31 mouse cellular contexts compared by ENCODE assay signal in the genomic region with DNA sequence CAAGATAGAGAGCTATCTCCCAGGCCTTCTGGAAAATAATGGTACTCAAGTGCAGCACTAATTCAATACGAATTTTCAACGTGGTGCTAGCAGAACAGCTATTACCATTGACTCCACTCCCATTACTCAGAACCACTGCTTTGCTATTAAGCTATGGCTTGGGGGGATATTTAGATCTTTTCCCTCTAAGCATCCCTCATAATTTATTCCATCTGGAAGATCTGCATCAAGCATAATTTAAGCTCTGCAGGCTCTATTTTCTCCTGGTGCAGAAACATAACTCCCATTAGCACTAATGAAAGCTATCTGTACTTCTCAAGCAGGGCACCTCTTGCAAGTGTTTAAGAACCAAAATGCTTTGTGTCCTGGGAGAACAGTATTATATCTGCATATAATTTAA.
A peak's percentile ranks its signal among the peaks of the same experiment; 100 is the strongest.
DNase-seq lines count a peak whose midpoint lies in the region; ATAC-seq and TF ChIP-seq lines count a peak whose summit lies in the region.
"Had no signal": no experiment of that assay in that cellular context is flagged by ENCODE, and none has a peak within 500 bp of the region (broad histone marks: within the 10 kb centered on the region; RNA-seq: fewer than 3 reads in every experiment).

No protein-coding gene starts in this region.

- no peak for TF ChIP-seq CTCF in hindbrain, postnatal 0 days (IDR thresholded peaks at IDR 0.05; ENCODE audit: low read depth)

- no peak overlapping the region for H3K4me2 ChIP-seq in embryonic facial prominence, embryonic 11.5 days (ENCODE audit: low read depth, low read length)
- H3K4me2 ChIP-seq in neural tube, embryonic 11.5 days (ENCODE audit: low read depth), result no peak overlapping the region
- H3K4me2 ChIP-seq in hindbrain, postnatal 0 days (ENCODE audit: low read depth, low read length), result no peak overlapping the region
- H3K4me2 ChIP-seq: embryonic facial prominence, embryonic 15.5 days; forebrain, embryonic 12.5 days; heart, embryonic 13.5 days; intestine, embryonic 15.5 days; limb, embryonic 13.5 days; liver, embryonic 12.5 days; midbrain, embryonic 11.5 days had no signal

- WGBS in embryonic facial prominence, embryonic 11.5 days, result 26% methylated on average over 2 of the region's 2 CpGs
- WGBS in embryonic facial prominence, embryonic 10.5 days, result 35% methylated on average over 2 of the region's 2 CpGs
- WGBS in neural tube, embryonic 11.5 days, result 75% methylated on average over 2 of the region's 2 CpGs
- 48% methylated on average over 2 of the region's 2 CpGs for WGBS in hindbrain, postnatal 0 days

- peak; percentile 43 for DNase-seq in embryonic facial prominence, embryonic 11.5 days (ENCODE audit: low spot score)
- DNase-seq in embryonic facial prominence, embryonic 10.5 days (ENCODE audit: low spot score), result no peak
- no peak for DNase-seq in neural tube, embryonic 11.5 days (ENCODE audit: low spot score)
- DNase-seq in neural tube, embryonic 10.5 days (ENCODE audit: extremely low spot score, low spot score), result no peak
- DNase-seq in hindbrain, postnatal 0 days (ENCODE audit: low spot score), result peak; percentile 7
- no peak for DNase-seq in kidney, postnatal 10 days
- DNase-seq in left cerebral cortex, postnatal 25 days (ENCODE audit: low spot score in 2 of 2), result no peak
- no peak for DNase-seq in frontal cortex, postnatal 36 days (ENCODE audit: low spot score in 2 of 2)
- DNase-seq: adrenal gland, adult 8-10 months; cerebellum, adult 8-10 months; cerebellum, postnatal 25 days; forebrain, postnatal 0 days; gastrocnemius, postnatal 10 days; heart, postnatal 10 days; kidney, adult 9 months; kidney, postnatal 14 days; layer of hippocampus, adult 9-11 months; liver, postnatal 0 days; lung, postnatal 36 days; right cerebral cortex, adult 18-20 months; right cerebral cortex, postnatal 4 days; thymus, adult 2 months; thymus, postnatal 36 days had no signal

- H3K36me3 ChIP-seq in embryonic facial prominence, embryonic 11.5 days (replicated peaks; ENCODE audit: control insufficient read depth, insufficient read depth, low read depth, low read length), result no peaks in the 10 kb centered on the region
- H3K36me3 ChIP-seq in embryonic facial prominence, embryonic 10.5 days (replicated peaks), result no peaks in the 10 kb centered on the region
- H3K36me3 ChIP-seq in neural tube, embryonic 11.5 days (ENCODE audit: control insufficient read depth, insufficient read depth, low read length), result no peaks in the 10 kb centered on the region
- no peaks in the 10 kb centered on the region for H3K36me3 ChIP-seq in hindbrain, postnatal 0 days (ENCODE audit: insufficient read depth, low read length)
- H3K36me3 ChIP-seq: embryonic facial prominence, embryonic 15.5 days; forebrain, embryonic 12.5 days; G1E; heart, embryonic 13.5 days; intestine, embryonic 15.5 days; limb, embryonic 13.5 days; liver, embryonic 12.5 days had no signal

- no peak overlapping the region for H3K27ac ChIP-seq in embryonic facial prominence, embryonic 11.5 days (replicated peaks; ENCODE audit: low read depth, low read length)
- H3K27ac ChIP-seq in embryonic facial prominence, embryonic 10.5 days (replicated peaks), result no peak overlapping the region
- H3K27ac ChIP-seq in neural tube, embryonic 11.5 days (ENCODE audit: low read depth, low read length), result no peak overlapping the region
- no peak overlapping the region for H3K27ac ChIP-seq in hindbrain, postnatal 0 days
- H3K27ac ChIP-seq: embryonic facial prominence, embryonic 15.5 days; forebrain, embryonic 12.5 days; heart, embryonic 13.5 days; intestine, embryonic 15.5 days; limb, embryonic 13.5 days; liver, embryonic 12.5 days had no signal

- H3K9ac ChIP-seq in embryonic facial prominence, embryonic 11.5 days (replicated peaks; ENCODE audit: low read length), result no peak overlapping the region
- H3K9ac ChIP-seq in neural tube, embryonic 11.5 days (ENCODE audit: low read length), result no peak overlapping the region
- no peak overlapping the region for H3K9ac ChIP-seq in hindbrain, postnatal 0 days (replicated peaks; ENCODE audit: low read length)
- H3K9ac ChIP-seq: embryonic facial prominence, embryonic 15.5 days; forebrain, embryonic 12.5 days; forebrain, postnatal 0 days; heart, embryonic 13.5 days; intestine, embryonic 15.5 days; limb, embryonic 13.5 days; liver, embryonic 12.5 days; liver, postnatal 0 days had no signal

- H3K4me3 ChIP-seq in embryonic facial prominence, embryonic 11.5 days (ENCODE audit: low read depth, low read length), result no peak overlapping the region
- no peak overlapping the region for H3K4me3 ChIP-seq in embryonic facial prominence, embryonic 10.5 days
- H3K4me3 ChIP-seq in neural tube, embryonic 11.5 days (ENCODE audit: low read depth, low read length), result no peak overlapping the region
- H3K4me3 ChIP-seq in hindbrain, postnatal 0 days (ENCODE audit: low read length), result no peak overlapping the region
- H3K4me3 ChIP-seq: embryonic facial prominence, embryonic 15.5 days; forebrain, embryonic 12.5 days; heart, embryonic 13.5 days; intestine, embryonic 15.5 days; limb, embryonic 13.5 days; liver, embryonic 12.5 days had no signal

- no peaks in the 10 kb centered on the region for H3K9me3 ChIP-seq in embryonic facial prominence, embryonic 11.5 days (replicated peaks; ENCODE audit: control insufficient read depth, low read length)
- H3K9me3 ChIP-seq in embryonic facial prominence, embryonic 10.5 days, result no peaks in the 10 kb centered on the region
- H3K9me3 ChIP-seq in neural tube, embryonic 11.5 days (ENCODE audit: control insufficient read depth, low read length), result no peaks in the 10 kb centered on the region
- H3K9me3 ChIP-seq in hindbrain, postnatal 0 days (ENCODE audit: low read length), result no peaks in the 10 kb centered on the region
- H3K9me3 ChIP-seq: embryonic facial prominence, embryonic 15.5 days; forebrain, embryonic 12.5 days; G1E; intestine, embryonic 15.5 days; limb, embryonic 13.5 days; liver, embryonic 12.5 days had no signal

- no peak for ATAC-seq in embryonic facial prominence, embryonic 11.5 days (replicated peaks; ENCODE audit: insufficient number of reproducible peaks, low FRiP score, low TSS enrichment, low read depth)
- peak; percentile 33; the same call in 1 of the 2 replicates for ATAC-seq in neural tube, embryonic 11.5 days (ENCODE audit: insufficient read depth, low FRiP score, low TSS enrichment)
- no peak for ATAC-seq in hindbrain, postnatal 0 days
- ATAC-seq: forebrain, postnatal 0 days; intestine, embryonic 15.5 days; liver, embryonic 12.5 days; liver, postnatal 0 days had no signal

- no peaks in the 10 kb centered on the region for H3K27me3 ChIP-seq in embryonic facial prominence, embryonic 11.5 days (ENCODE audit: control insufficient read depth, insufficient read depth, low read length)
- no peaks in the 10 kb centered on the region for H3K27me3 ChIP-seq in embryonic facial prominence, embryonic 10.5 days (replicated peaks; ENCODE audit: low read depth, poor library complexity, severe bottlenecking)
- H3K27me3 ChIP-seq in neural tube, embryonic 11.5 days (ENCODE audit: control insufficient read depth, insufficient read depth, low read length), result no peaks in the 10 kb centered on the region
- no peaks in the 10 kb centered on the region for H3K27me3 ChIP-seq in hindbrain, postnatal 0 days (ENCODE audit: insufficient read depth, low read length)
- H3K27me3 ChIP-seq: embryonic facial prominence, embryonic 15.5 days; forebrain, embryonic 12.5 days; heart, embryonic 13.5 days; intestine, embryonic 15.5 days; limb, embryonic 13.5 days; liver, embryonic 12.5 days had no signal

- no peaks in the 10 kb centered on the region for H3K4me1 ChIP-seq in embryonic facial prominence, embryonic 11.5 days (ENCODE audit: control insufficient read depth, insufficient read depth, low read length)
- H3K4me1 ChIP-seq in embryonic facial prominence, embryonic 10.5 days, result no peaks in the 10 kb centered on the region
- H3K4me1 ChIP-seq in neural tube, embryonic 11.5 days (ENCODE audit: control insufficient read depth, insufficient read depth, low read length), result no peaks in the 10 kb centered on the region
- no peaks in the 10 kb centered on the region for H3K4me1 ChIP-seq in hindbrain, postnatal 0 days (ENCODE audit: insufficient read depth, low read length)
- H3K4me1 ChIP-seq: embryonic facial prominence, embryonic 15.5 days; forebrain, embryonic 12.5 days; heart, embryonic 13.5 days; intestine, embryonic 15.5 days; liver, embryonic 12.5 days had no signal

- intact Hi-C loops in left cerebral cortex, postnatal 25 days (cut with DNase I), result no loop called here

Comparison
In these comparisons a context has a peak if more than half of its experiments do, and no peak if none do; other contexts are left out.
1. DNase-seq: peak in embryonic facial prominence, embryonic 11.5 days (single experiment) and hindbrain, postnatal 0 days (single experiment); none in embryonic facial prominence, embryonic 10.5 days (single experiment), neural tube, embryonic 11.5 days (single experiment), neural tube, embryonic 10.5 days (single experiment), kidney, postnatal 10 days (single experiment), left cerebral cortex, postnatal 25 days (0 of 2) and frontal cortex, postnatal 36 days (0 of 2).